Mouse (Mus musculus): ENCODE measurements around the gene Ptchd4. TPM values are rescaled to one million over a fixed set of nuclear protein-coding genes. Genes with fewer than 3 reads are reported as not detected.

Gene Ptchd4
- total and polyA plus RNA-seq, 3 experiments: not detected

- TF ChIP-seq MAZ (IDR thresholded peaks at IDR 0.05; ENCODE audit: low read depth, low read length): no peak
- no peak for TF ChIP-seq RAD21 (IDR thresholded peaks at IDR 0.05; ENCODE audit: low read depth, low read length)
- no peak for TF ChIP-seq MYB (IDR thresholded peaks at IDR 0.05; ENCODE audit: low read depth, low read length)
- TF ChIP-seq MYC (IDR thresholded peaks at IDR 0.05; ENCODE audit: low read depth, low read length): no peak
- TF ChIP-seq MXI1 (IDR thresholded peaks at IDR 0.05; ENCODE audit: low read depth, low read length): no peak
- no peak for TF ChIP-seq SIN3A (IDR thresholded peaks at IDR 0.05; ENCODE audit: low read length)
- no peak for TF ChIP-seq CHD2 (IDR thresholded peaks at IDR 0.05; ENCODE audit: low read length)
- no peak for TF ChIP-seq HCFC1 (IDR thresholded peaks at IDR 0.05; ENCODE audit: low read depth, low read length)
- TF ChIP-seq ELF1 (IDR thresholded peaks at IDR 0.05; ENCODE audit: low read depth, low read length): no peak
- TF ChIP-seq BHLHE40 (IDR thresholded peaks at IDR 0.05; ENCODE audit: borderline replicate concordance, low read depth, low read length): no peak
- Histone ChIP-seq H3K4me3 (ENCODE audit: control insufficient read depth in 1 of 2, insufficient read depth in 1 of 2, low read depth in 2 of 2, low read length in 2 of 2) (no peak overlapping the region), H3K79me2 (ENCODE audit: control insufficient read depth, insufficient read depth, low read length, poor library complexity) (no peaks in the 10 kb centered on the region), H3K36me3 (ENCODE audit: control insufficient read depth in 1 of 2, insufficient read depth in 2 of 2, low read length in 2 of 2) (no peaks in the 10 kb centered on the region), H3K9me3 (replicated peaks; ENCODE audit: insufficient read depth, low read length) (no peaks in the 10 kb centered on the region), H3K9ac (ENCODE audit: control insufficient read depth, low read depth, low read length, poor library complexity, severe bottlenecking) (no peak overlapping the region), H3K27ac (ENCODE audit: control insufficient read depth, low read depth, low read length) (no peak overlapping the region), H3K4me1 (ENCODE audit: control insufficient read depth in 1 of 2, insufficient read depth in 2 of 2, low read length in 2 of 2) (no peaks in the 10 kb centered on the region), H3K27me3 (ENCODE audit: control insufficient read depth in 1 of 2, insufficient read depth in 2 of 2, low read length in 2 of 2) (no peaks in the 10 kb centered on the region)
- DNase-seq (ENCODE audit: low read depth, low spot score): no peak
Observed at GRCm38 (mm10) chr17:42335787-42336186, 20.0 kb downstream of the Ptchd4 start.

- H3K4me3 ChIP-seq (ENCODE audit: control insufficient read depth in 1 of 2, insufficient read depth in 1 of 2, low read depth in 2 of 2, low read length in 2 of 2): no peak overlapping the region
- H3K9me3 ChIP-seq (replicated peaks; ENCODE audit: insufficient read depth, low read length): no peaks in the 10 kb centered on the region
- no peak for DNase-seq (ENCODE audit: low read depth, low spot score)
- TF ChIP-seq MAX (IDR thresholded peaks at IDR 0.05; ENCODE audit: low read length): no peak
- no peaks in the 10 kb centered on the region for H3K79me2 ChIP-seq (ENCODE audit: control insufficient read depth, insufficient read depth, low read length, poor library complexity)
- H3K27ac ChIP-seq (ENCODE audit: control insufficient read depth, low read depth, low read length): no peak overlapping the region
- H3K27me3 ChIP-seq (ENCODE audit: control insufficient read depth in 1 of 2, insufficient read depth in 2 of 2, low read length in 2 of 2): no peaks in the 10 kb centered on the region
- H3K9ac ChIP-seq (ENCODE audit: control insufficient read depth, low read depth, low read length, poor library complexity, severe bottlenecking): no peak overlapping the region
- no peaks in the 10 kb centered on the region for H3K36me3 ChIP-seq (ENCODE audit: control insufficient read depth in 1 of 2, insufficient read depth in 2 of 2, low read length in 2 of 2)
- H3K4me1 ChIP-seq (ENCODE audit: control insufficient read depth in 1 of 2, insufficient read depth in 2 of 2, low read length in 2 of 2): no peaks in the 10 kb centered on the region
Observed at GRCm38 (mm10) chr17:42336571-42336970, 20.8 kb downstream of the Ptchd4 start.

GRCm38 (mm10) chr17:42346027-42346426 is 30.3 kb downstream of the Ptchd4 start:
- DNase-seq (ENCODE audit: low read depth, low spot score): no peak
- no peaks in the 10 kb centered on the region for H3K79me2 ChIP-seq (ENCODE audit: control insufficient read depth, insufficient read depth, low read length, poor library complexity)

More at GRCm38 (mm10) chr17:42346027-42346426, 30.3 kb downstream of the Ptchd4 start:
- no peak overlapping the region for H3K9ac ChIP-seq (ENCODE audit: control insufficient read depth, low read depth, low read length, poor library complexity, severe bottlenecking)
- H3K27me3 ChIP-seq (ENCODE audit: control insufficient read depth in 1 of 2, insufficient read depth in 2 of 2, low read length in 2 of 2): no peaks in the 10 kb centered on the region
- H3K9me3 ChIP-seq (replicated peaks; ENCODE audit: insufficient read depth, low read length): no peaks in the 10 kb centered on the region
- TF ChIP-seq NELFE (IDR thresholded peaks at IDR 0.05; ENCODE audit: low read depth, low read length): no peak
- TF ChIP-seq USF1 (IDR thresholded peaks at IDR 0.05; ENCODE audit: low read depth, low read length): no peak
- TF ChIP-seq POLR2A (IDR thresholded peaks at IDR 0.05; ENCODE audit: control insufficient read depth in 1 of 2, insufficient read depth in 1 of 2, low read depth in 1 of 2, low read length in 2 of 2, poor library complexity in 1 of 2): no peak
- no peak for TF ChIP-seq E2F4 (IDR thresholded peaks at IDR 0.05; ENCODE audit: borderline replicate concordance, low read depth, low read length)
- no peak for TF ChIP-seq RAD21 (IDR thresholded peaks at IDR 0.05; ENCODE audit: low read depth, low read length)
- no peak for TF ChIP-seq CTCF (IDR thresholded peaks at IDR 0.05 in 2 of 3, conservative IDR thresholded peaks at IDR 0.05 in 1 of 3; ENCODE audit: control insufficient read depth in 1 of 3, insufficient read depth in 1 of 3, low read depth in 2 of 3, low read length in 3 of 3, poor library complexity in 1 of 3, severe bottlenecking in 1 of 3)
- no peak for TF ChIP-seq POLR2AphosphoS2 (IDR thresholded peaks at IDR 0.05; ENCODE audit: low read length)
- no peak for TF ChIP-seq USF2 (IDR thresholded peaks at IDR 0.05; ENCODE audit: borderline replicate concordance in 1 of 2, insufficient read depth in 1 of 2, low read depth in 1 of 2, low read length in 2 of 2)
- TF ChIP-seq ZNF384 (IDR thresholded peaks at IDR 0.05; ENCODE audit: low read depth, low read length): no peak
- no peaks in the 10 kb centered on the region for H3K4me1 ChIP-seq (ENCODE audit: control insufficient read depth in 1 of 2, insufficient read depth in 2 of 2, low read length in 2 of 2)
- no peaks in the 10 kb centered on the region for H3K36me3 ChIP-seq (ENCODE audit: control insufficient read depth in 1 of 2, insufficient read depth in 2 of 2, low read length in 2 of 2)
- H3K27ac ChIP-seq (ENCODE audit: control insufficient read depth, low read depth, low read length): no peak overlapping the region
- H3K4me3 ChIP-seq (ENCODE audit: control insufficient read depth in 1 of 2, insufficient read depth in 1 of 2, low read depth in 2 of 2, low read length in 2 of 2): no peak overlapping the region
